Mouse (Mus musculus) small intestine, adult 2 months (tissue): ENCODE measurements at regions not wholly inside any gene's neighbourhood (a gene's known extent, or its start where the extent isn't known, plus 50 kb on each side); places are given as distances from the start of the nearest gene placed in this dataset.

ENCODE experiments used
- H3K27ac ChIP-seq: fragments of 200-500 bp; 2 replicates; pipeline ENCODE4 v1.5.1; 2012; ENCODE audit warnings: low read depth, low read length, control low read depth, inconsistent platforms; ENCODE audit not compliant: insufficient read depth
- H3K27me3 ChIP-seq: fragments of 200-500 bp; 2 replicates; pipeline ENCODE4 v1.6.1; 2012; ENCODE audit warnings: mild to moderate bottlenecking, moderate library complexity, low read length, inconsistent platforms; ENCODE audit not compliant: control insufficient read depth, insufficient read depth
- H3K36me3 ChIP-seq: fragments of 200-500 bp; 2 replicates; pipeline ENCODE4 v1.6.1; 2012; ENCODE audit warnings: mild to moderate bottlenecking, low read length, control low read depth, inconsistent platforms; ENCODE audit not compliant: control insufficient read depth, insufficient read depth
- H3K4me1 ChIP-seq: fragments of 200-500 bp; 2 replicates; pipeline ENCODE4 v1.6.1; 2012; ENCODE audit warnings: low read length, inconsistent platforms, mixed read lengths; ENCODE audit not compliant: control insufficient read depth, insufficient read depth, insufficient read length
- H3K4me3 ChIP-seq: fragments of 200-500 bp; 2 replicates; pipeline ENCODE4 v1.5.1; 2012; ENCODE audit warnings: low read depth, mild to moderate bottlenecking, control low read depth, inconsistent platforms, low read length, moderate library complexity
- CTCF ChIP-seq: fragments of 200-500 bp; IDR thresholded peaks from 2 replicates; pipeline ENCODE4 v1.5.1; 2012; ENCODE audit warnings: low read depth, mild to moderate bottlenecking, control low read depth, inconsistent platforms, low read length, moderate library complexity, mixed read lengths; ENCODE audit not compliant: insufficient replicate concordance, insufficient read length; ENCODE audit errors: extremely low read depth
- POLR2A ChIP-seq: fragments of 200-500 bp; IDR thresholded peaks from 2 replicates; pipeline ENCODE4 v1.6.1; 2012; ENCODE audit warnings: low read depth, mild to moderate bottlenecking, control low read depth, inconsistent platforms, low read length, moderate library complexity
- whole genome bisulfite sequencing: fragments of 180-500 bp; shearing (Covaris S2); methylation state at CpG from one replicate; pipeline ENCODE4 v1.1.7; 2018; 5-methylcytosine and 5-hydroxymethylcytosine counted together

DNA sequence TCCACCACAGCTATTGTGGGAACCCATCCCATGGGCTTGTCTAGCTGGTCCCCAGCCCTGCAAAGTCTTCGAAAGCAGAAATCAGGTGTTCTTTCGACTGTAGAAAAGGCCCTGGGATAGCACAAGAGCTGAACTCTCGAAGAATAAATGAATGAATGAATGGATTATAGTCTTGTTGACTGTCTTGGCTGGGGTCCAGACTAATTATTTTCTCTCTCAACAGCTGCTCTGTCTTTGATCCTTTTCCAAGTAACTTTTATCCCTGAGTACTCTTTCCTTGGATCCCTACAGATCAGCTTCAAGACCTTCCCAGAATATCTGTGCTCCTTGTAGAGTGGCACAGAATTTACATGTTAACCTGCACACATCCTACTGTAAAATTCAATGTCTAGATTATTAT lies 266.3 kb upstream of the Msx2 start:
- H3K27ac ChIP-seq, result no peak overlapping the region
- no peaks in the 10 kb centered on the region for H3K4me1 ChIP-seq
- no peak overlapping the region for H3K4me3 ChIP-seq
- 38% methylated on average over 3 of the region's 3 CpGs for WGBS
- TF ChIP-seq CTCF (no peak), POLR2A (no peak)
- H3K36me3 ChIP-seq, result no peaks in the 10 kb centered on the region
- no peaks in the 10 kb centered on the region for H3K27me3 ChIP-seq

DNA sequence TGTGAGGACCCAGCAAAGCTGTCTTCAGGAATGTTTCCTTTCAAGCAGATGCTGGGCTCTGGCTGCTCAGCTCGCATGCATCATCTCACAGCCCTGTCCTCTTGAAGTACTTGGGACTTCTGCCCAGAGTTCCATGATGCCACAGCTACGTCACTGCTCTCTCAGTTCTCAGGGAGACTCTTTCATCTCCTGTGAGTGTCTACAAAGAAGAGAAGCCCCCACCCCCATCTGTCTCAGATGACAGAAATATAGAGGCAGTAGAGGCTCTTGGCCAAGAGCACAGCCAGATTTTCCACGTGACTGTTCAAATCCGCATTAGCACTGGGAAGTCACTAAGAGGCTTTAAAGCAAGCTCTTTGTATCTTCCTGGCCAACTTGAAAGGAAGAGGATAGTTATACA lies 262.1 kb upstream of the Msx2 start:
- Histone ChIP-seq H3K27ac (no peak overlapping the region), H3K4me1 (no peaks in the 10 kb centered on the region), H3K27me3 (no peaks in the 10 kb centered on the region), H3K36me3 (no peaks in the 10 kb centered on the region), H3K4me3 (no peak overlapping the region)
- no peak for TF ChIP-seq CTCF
- TF ChIP-seq POLR2A, result no peak
- 60% methylated on average over 4 of the region's 4 CpGs for WGBS

GRCm38 (mm10) chr13:53730259-53730902 lies 257.5 kb upstream of the Msx2 start:
- Histone ChIP-seq H3K27ac (no peak overlapping the region), H3K4me1 (no peaks in the 10 kb centered on the region), H3K4me3 (no peak overlapping the region), H3K36me3 (no peaks in the 10 kb centered on the region), H3K27me3 (no peaks in the 10 kb centered on the region)
- TF ChIP-seq POLR2A, result no peak
- no peak for TF ChIP-seq CTCF
- WGBS, result 32% methylated on average over 10 of the region's 10 CpGs

DNA sequence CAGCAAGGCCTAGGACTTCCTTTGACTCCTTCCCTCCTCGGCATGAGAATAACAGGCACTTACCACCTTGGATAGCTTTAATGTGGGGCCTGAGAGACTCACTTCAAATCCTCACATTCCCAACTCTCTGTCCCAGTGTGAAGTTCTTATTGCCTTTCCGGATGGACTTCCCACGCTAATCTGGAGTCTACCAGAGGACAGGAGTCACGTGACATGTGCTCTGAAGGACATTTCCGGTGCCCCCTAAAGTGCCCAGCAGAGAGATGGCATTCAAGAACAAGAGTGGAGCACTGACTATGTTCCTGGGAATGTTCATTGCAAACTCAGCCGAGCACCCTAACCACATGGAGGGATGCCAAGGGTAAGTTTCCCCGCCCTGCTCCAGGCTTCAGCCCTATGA lies 257.0 kb upstream of the Msx2 start:
- TF ChIP-seq POLR2A (no peak), CTCF (no peak)
- Histone ChIP-seq H3K4me1 (no peaks in the 10 kb centered on the region), H3K36me3 (no peaks in the 10 kb centered on the region), H3K27me3 (no peaks in the 10 kb centered on the region), H3K4me3 (no peak overlapping the region), H3K27ac (no peak overlapping the region)
- WGBS, result 81% methylated on average over 7 of the region's 7 CpGs

DNA sequence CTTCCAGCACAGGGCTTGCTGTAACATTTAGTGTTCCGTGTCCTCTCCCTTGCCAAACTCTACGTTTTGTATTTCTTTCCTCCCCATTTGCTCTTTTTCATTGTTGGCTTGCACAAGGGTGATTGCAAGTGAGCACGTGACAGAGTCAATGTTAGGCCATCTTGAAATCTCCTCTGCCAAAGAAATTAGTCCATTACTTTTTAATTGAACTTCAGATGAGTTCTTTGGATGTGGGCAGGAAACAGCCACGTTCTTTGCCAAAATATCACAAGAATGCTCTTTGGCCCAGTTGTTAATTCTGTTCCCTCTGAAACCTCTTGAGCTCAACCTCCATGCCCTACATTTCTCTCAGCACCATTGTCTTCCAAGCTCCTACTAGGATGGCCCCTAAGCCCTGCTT lies 253.2 kb upstream of the Msx2 start:
- TF ChIP-seq CTCF (no peak), POLR2A (no peak)
- Histone ChIP-seq H3K4me3 (no peak overlapping the region), H3K36me3 (no peaks in the 10 kb centered on the region)

DNA sequence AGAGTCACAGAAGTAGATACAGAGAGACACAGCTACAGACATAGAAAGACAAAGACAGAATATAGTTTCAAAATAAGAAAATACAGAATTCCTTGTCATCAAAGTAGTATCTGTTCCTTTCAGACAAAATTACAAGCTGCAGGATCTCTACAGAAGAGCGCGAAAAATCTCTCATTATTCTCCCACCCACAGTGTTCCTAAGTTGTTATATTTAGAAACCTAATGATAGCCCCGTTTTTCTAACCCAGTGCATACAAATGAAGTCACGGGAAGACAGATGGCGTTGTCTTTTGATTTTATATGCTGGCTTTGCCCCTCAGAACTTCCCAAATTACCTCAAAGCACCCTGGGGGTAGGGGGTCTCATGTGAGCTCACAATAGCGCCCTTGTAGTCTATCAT lies 250.0 kb upstream of the Msx2 start:
- no peak for TF ChIP-seq CTCF
- no peak for TF ChIP-seq POLR2A
- H3K27me3 ChIP-seq, result no peaks in the 10 kb centered on the region
- no peak overlapping the region for H3K4me3 ChIP-seq
- no peaks in the 10 kb centered on the region for H3K4me1 ChIP-seq
- H3K36me3 ChIP-seq, result no peaks in the 10 kb centered on the region
- 77% methylated on average over 6 of the region's 6 CpGs for WGBS
- no peak overlapping the region for H3K27ac ChIP-seq

More for the DNA sequence above, 253.2 kb upstream of the Msx2 start:
- H3K27me3 ChIP-seq, result no peaks in the 10 kb centered on the region
- no peak overlapping the region for H3K27ac ChIP-seq
- WGBS, result 74% methylated on average over 4 of the region's 4 CpGs
- no peaks in the 10 kb centered on the region for H3K4me1 ChIP-seq

GRCm38 (mm10) chr13:53721038-53721463 lies 248.2 kb upstream of the Msx2 start:
- TF ChIP-seq POLR2A (no peak), CTCF (no peak)

More at GRCm38 (mm10) chr13:53721038-53721463, 248.2 kb upstream of the Msx2 start:
- Histone ChIP-seq H3K27me3 (no peaks in the 10 kb centered on the region), H3K27ac (no peak overlapping the region), H3K36me3 (no peaks in the 10 kb centered on the region), H3K4me3 (no peak overlapping the region), H3K4me1 (no peaks in the 10 kb centered on the region)
- WGBS, result 49% methylated on average over 9 of the region's 9 CpGs
